Mouse (Mus musculus) lung, adult 2 months (tissue): ENCODE measurements around the gene Atxn7. TPM values are rescaled to one million over a fixed set of nuclear protein-coding genes. Genes with fewer than 3 reads are reported as not detected.
A peak's percentile ranks its signal among the peaks of the same experiment; 100 is the strongest.

Experiments
- DNase-seq: peaks from one replicate; pipeline ENCODE4 v3.0.0; 2022
- H3K4me1 ChIP-seq: fragments of 200-500 bp; 2 replicates; pipeline ENCODE4 v1.6.1; 2011; ENCODE audit warnings: low read length; ENCODE audit not compliant: control insufficient read depth, insufficient read depth
- H3K4me3 ChIP-seq: fragments of 200-500 bp; replicated peaks from 2 replicates; pipeline ENCODE3; 2011; ENCODE audit warnings: low read depth, mild to moderate bottlenecking, control low read depth, low read length; ENCODE audit errors: extremely low read depth
- CTCF ChIP-seq: fragments of 200-500 bp; IDR thresholded peaks from 2 replicates; pipeline ENCODE4 v1.5.1; 2011; ENCODE audit warnings: mild to moderate bottlenecking, low read length, control low read depth; ENCODE audit not compliant: insufficient read depth
- POLR2A ChIP-seq: fragments of 200-500 bp; IDR thresholded peaks from 2 replicates; pipeline ENCODE4 v1.6.1; 2011; ENCODE audit warnings: low read depth, mild to moderate bottlenecking, control low read depth, low read length, borderline replicate concordance; ENCODE audit errors: extremely low read depth
- WGBS: fragments of 180-500 bp; shearing (Covaris S2); methylation state at CpG from one replicate; pipeline ENCODE4 v1.1.7; 2018; 5-methylcytosine and 5-hydroxymethylcytosine counted together
- polyA plus RNA-seq: library from polyadenylated mRNA; depleted of rRNA; stranded (reverse); fragments of >200 nt; gene quantifications from 2 replicates; pipeline ENCODE4 v1.2.3, GENCODE M21; 2012

Atxn7 gene
- polyA plus RNA-seq, 1 experiment, result 39.4 TPM

GRCm38 (mm10) chr14:13960079-13960478 is 1.2 kb upstream of the Atxn7 start:
- TF ChIP-seq CTCF, result no peak
- TF ChIP-seq POLR2A, result no peak
- DNase-seq, result peak; percentile 9
- Histone ChIP-seq H3K4me1 (peaks cover 3% of the 10 kb centered on the region), H3K4me3 (peak overlapping the region; percentile 32)
- WGBS, result under 1% methylated on average over 9 of the region's 9 CpGs

- Histone ChIP-seq H3K4me1 (peaks cover 3% of the 10 kb centered on the region), H3K4me3 (peak overlapping the region; percentile 75)
- under 1% methylated on average over 74 of the region's 75 CpGs for WGBS
- TF ChIP-seq CTCF (no peak), POLR2A (0 out of 2 replicates have a peak, but pooled peaks have one; percentile 15)
- peak; percentile 62 for DNase-seq
Measured at GRCm38 (mm10) chr14:13960482-13961325, 536 bp upstream of the Atxn7 start.

- DNase-seq, result no peak
- Histone ChIP-seq H3K4me1 (peaks cover 3% of the 10 kb centered on the region), H3K4me3 (no peak overlapping the region)
- 91% methylated on average over 6 of the region's 6 CpGs for WGBS
- TF ChIP-seq CTCF (no peak), POLR2A (no peak)
Measured at GRCm38 (mm10) chr14:13962476-13962875, 1.2 kb downstream of the Atxn7 start.

- TF ChIP-seq CTCF (no peak), POLR2A (no peak)
- 43% methylated on average over 1 of the region's 1 CpGs for WGBS
- DNase-seq, result no peak
- Histone ChIP-seq H3K4me1 (peaks cover 3% of the 10 kb centered on the region), H3K4me3 (no peak overlapping the region)
Measured at GRCm38 (mm10) chr14:13963527-13963926, 2.3 kb downstream of the Atxn7 start.

- no peaks in the 10 kb centered on the region for H3K4me1 ChIP-seq
- WGBS, result 43% methylated on average over 1 of the region's 1 CpGs
- no peak for TF ChIP-seq CTCF
- TF ChIP-seq POLR2A, result no peak
- no peak overlapping the region for H3K4me3 ChIP-seq
- no peak for DNase-seq
Measured at GRCm38 (mm10) chr14:13967607-13968006, 6.4 kb downstream of the Atxn7 start.

- Histone ChIP-seq H3K4me1 (no peaks in the 10 kb centered on the region), H3K4me3 (no peak overlapping the region)
- 86% methylated on average over 5 of the region's 5 CpGs for WGBS
- TF ChIP-seq CTCF (no peak), POLR2A (no peak)
- DNase-seq, result no peak
Measured at GRCm38 (mm10) chr14:13968476-13968875, 7.2 kb downstream of the Atxn7 start.

GRCm38 (mm10) chr14:13970513-13970912 is 9.3 kb downstream of the Atxn7 start:
- no peak for TF ChIP-seq CTCF
- no peak for TF ChIP-seq POLR2A
- 93% methylated on average over 3 of the region's 3 CpGs for WGBS

GRCm38 (mm10) chr14:13971644-13972234 is 10.5 kb downstream of the Atxn7 start:
- TF ChIP-seq POLR2A (no peak), CTCF (no peak)
- DNase-seq, result no peak
- Histone ChIP-seq H3K4me3 (no peak overlapping the region), H3K4me1 (no peaks in the 10 kb centered on the region)
- 44% methylated on average over 6 of the region's 6 CpGs for WGBS

More at GRCm38 (mm10) chr14:13970513-13970912, 9.3 kb downstream of the Atxn7 start:
- Histone ChIP-seq H3K4me1 (no peaks in the 10 kb centered on the region), H3K4me3 (no peak overlapping the region)
- no peak for DNase-seq

GRCm38 (mm10) chr14:13977498-13977897 is 16.3 kb downstream of the Atxn7 start:
- Histone ChIP-seq H3K4me3 (no peak overlapping the region), H3K4me1 (peaks cover 6% of the 10 kb centered on the region)
- no peak for TF ChIP-seq POLR2A
- no peak for TF ChIP-seq CTCF
- no peak for DNase-seq
- WGBS, result 65% methylated on average over 1 of the region's 1 CpGs

GRCm38 (mm10) chr14:13981286-13981685 is 20.0 kb downstream of the Atxn7 start:
- WGBS, result 9% methylated on average over 2 of the region's 2 CpGs
- Histone ChIP-seq H3K4me1 (peaks cover 6% of the 10 kb centered on the region), H3K4me3 (no peak overlapping the region)
- DNase-seq, result no peak
- TF ChIP-seq CTCF, result no peak

- TF ChIP-seq CTCF, result peak; percentile 60; the same call in 1 of the 2 replicates
- TF ChIP-seq POLR2A, result no peak
- DNase-seq, result no peak
- no peak overlapping the region for H3K4me3 ChIP-seq
- WGBS, result 53% methylated on average over 2 of the region's 2 CpGs
- peaks cover 6% of the 10 kb centered on the region for H3K4me1 ChIP-seq
Measured at GRCm38 (mm10) chr14:13982174-13982573, 20.9 kb downstream of the Atxn7 start.
